Mouse (Mus musculus) olfactory bulb, adult 2 months (tissue): ENCODE results near the gene Ptgs1. TPM values are rescaled to one million over a fixed set of nuclear protein-coding genes. Genes with fewer than 3 reads are reported as not detected.

Source experiments
- H3K27ac ChIP-seq: fragments of 200-500 bp; 2 replicates; pipeline ENCODE4 v1.5.1; 2012; ENCODE audit warnings: low read depth, low read length; ENCODE audit not compliant: insufficient read depth
- H3K4me1 ChIP-seq: fragments of 200-500 bp; 2 replicates; pipeline ENCODE4 v1.6.1; 2012; ENCODE audit warnings: low read length; ENCODE audit not compliant: control insufficient read depth, insufficient read depth
- H3K4me3 ChIP-seq: fragments of 200-500 bp; 2 replicates; pipeline ENCODE4 v1.5.1; 2012; ENCODE audit warnings: mild to moderate bottlenecking, low read depth, low read length, moderate library complexity; ENCODE audit not compliant: insufficient read depth
- CTCF ChIP-seq: fragments of 200-500 bp; IDR thresholded peaks from 2 replicates; pipeline ENCODE4 v1.5.1; 2012; ENCODE audit warnings: low read depth, mild to moderate bottlenecking, low read length, moderate library complexity; ENCODE audit not compliant: insufficient read depth
- POLR2A ChIP-seq: fragments of 200-500 bp; IDR thresholded peaks from 2 replicates; pipeline ENCODE4 v1.6.1; 2012; ENCODE audit warnings: mild to moderate bottlenecking, low read depth, low read length, moderate library complexity; ENCODE audit not compliant: insufficient read depth
- WGBS: fragments of 180-500 bp; shearing (Covaris S2); methylation state at CpG from one replicate; pipeline ENCODE4 v1.1.7; 2018; 5-methylcytosine and 5-hydroxymethylcytosine counted together
- polyA plus RNA-seq: library from polyadenylated mRNA; stranded (reverse); fragments of >200 nt; gene quantifications from 2 replicates; pipeline ENCODE4 v1.2.4, GENCODE M21; 2012; ENCODE audit warnings: low replicate concordance; ENCODE audit not compliant: missing spikeins, insufficient read depth, insufficient read length

The Ptgs1 gene
- polyA plus RNA-seq, 1 experiment = not detected

DNA sequence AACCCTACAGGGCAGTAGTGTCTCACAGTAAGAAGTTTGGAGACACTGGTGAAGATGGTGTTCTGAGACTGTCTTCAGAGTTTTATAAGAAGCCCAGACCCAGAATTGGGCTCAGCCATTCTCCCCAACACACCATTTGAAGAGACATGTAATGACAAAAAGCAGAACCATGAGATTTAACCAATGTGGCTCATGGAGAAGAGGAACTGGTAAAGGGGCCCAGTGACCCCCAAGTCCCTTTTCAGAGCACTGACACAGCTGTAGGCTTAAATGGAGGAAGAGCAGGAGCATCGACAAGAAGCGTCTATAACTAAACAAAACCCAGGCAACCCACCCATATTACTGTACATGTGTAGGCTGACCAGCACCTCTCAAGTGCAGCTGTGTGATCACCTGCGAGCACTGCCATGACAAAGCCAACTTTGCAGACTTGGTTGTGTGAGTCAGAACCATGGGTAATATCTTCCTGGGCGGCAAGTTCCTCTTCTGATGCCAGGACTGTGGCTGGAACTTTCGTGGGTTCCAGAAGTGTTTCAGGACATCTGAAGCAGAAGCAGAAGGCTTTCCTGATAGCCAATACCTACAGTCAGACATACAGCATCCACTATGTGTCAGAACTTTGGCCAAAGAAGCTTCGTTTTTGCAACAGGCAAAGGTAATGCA is 42.2 kb downstream of the Ptgs1 start:
- TF ChIP-seq POLR2A = no peak
- TF ChIP-seq CTCF = no peak
- 86% methylated on average over 6 of the region's 6 CpGs for WGBS
- no peak overlapping the region for H3K4me3 ChIP-seq
- no peaks in the 10 kb centered on the region for H3K4me1 ChIP-seq
- no peak overlapping the region for H3K27ac ChIP-seq

- no peak for TF ChIP-seq POLR2A
- TF ChIP-seq CTCF = no peak
- H3K4me3 ChIP-seq = no peak overlapping the region
- 35% methylated on average over 4 of the region's 4 CpGs for WGBS
- no peaks in the 10 kb centered on the region for H3K4me1 ChIP-seq
- H3K27ac ChIP-seq = no peak overlapping the region
Observed at GRCm38 (mm10) chr2:36276454-36276853, 46.2 kb downstream of the Ptgs1 start.

DNA sequence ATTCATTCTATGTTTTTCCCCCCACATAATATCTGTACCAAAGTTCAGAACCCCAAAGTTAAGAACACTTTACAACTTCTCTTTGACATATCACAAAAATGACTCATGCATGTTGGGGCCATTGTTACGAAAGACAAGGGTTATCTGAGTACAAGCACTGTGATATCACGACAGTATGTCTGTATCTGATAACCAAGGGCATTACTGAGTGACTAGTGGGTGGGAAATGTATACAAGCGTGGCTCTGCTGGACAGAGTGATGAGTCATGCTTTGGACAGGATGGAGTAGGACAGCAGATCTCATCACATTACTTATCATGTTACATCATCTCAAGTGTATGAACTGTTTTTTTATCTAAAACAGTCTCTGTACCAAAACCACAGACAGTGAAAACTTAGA is 48.5 kb downstream of the Ptgs1 start:
- 66% methylated on average over 3 of the region's 3 CpGs for WGBS
- TF ChIP-seq POLR2A (no peak), CTCF (no peak)
- Histone ChIP-seq H3K27ac (no peak overlapping the region), H3K4me1 (no peaks in the 10 kb centered on the region), H3K4me3 (no peak overlapping the region)

DNA sequence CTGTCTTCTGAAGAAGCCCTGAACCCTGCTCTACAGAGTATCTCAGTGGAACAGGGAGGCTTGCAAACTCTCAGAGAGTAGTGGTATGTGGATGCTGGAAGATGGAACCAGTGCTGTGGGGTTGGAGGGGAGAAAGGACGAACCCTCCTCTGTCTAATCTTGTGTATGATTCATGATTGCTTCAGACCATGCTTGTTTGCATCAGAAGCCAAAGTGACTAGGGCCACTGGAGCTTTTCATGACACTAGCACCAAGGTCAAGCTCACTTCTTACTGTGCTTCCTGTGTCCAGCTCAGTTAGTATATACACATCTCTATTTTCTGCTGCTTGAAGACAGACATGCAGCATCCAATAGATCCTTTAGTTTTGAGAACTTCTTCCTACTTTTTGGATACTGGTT is 50.9 kb downstream of the Ptgs1 start:
- Histone ChIP-seq H3K27ac (no peak overlapping the region), H3K4me3 (no peak overlapping the region), H3K4me1 (no peaks in the 10 kb centered on the region)
- WGBS = 85% methylated on average over 1 of the region's 1 CpGs
- TF ChIP-seq CTCF (no peak), POLR2A (no peak)

DNA sequence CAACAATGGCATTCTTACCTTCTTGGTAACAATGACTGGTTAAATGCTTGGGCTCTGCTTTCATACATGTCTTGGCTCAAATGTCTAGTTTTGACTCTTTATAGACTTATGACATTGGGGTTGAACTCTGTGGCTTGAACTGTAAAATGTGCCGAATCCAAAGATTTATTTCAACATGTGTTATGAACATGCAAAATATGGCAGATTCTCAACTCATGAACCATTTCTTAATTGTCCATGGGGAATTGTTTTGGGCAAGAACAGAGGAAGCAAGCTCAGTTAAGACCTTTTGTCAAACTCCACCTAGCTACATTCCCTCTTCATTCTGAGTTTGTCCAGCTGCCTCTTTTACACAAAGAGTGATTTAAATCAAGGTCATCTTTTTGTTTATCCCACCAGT is 52.1 kb downstream of the Ptgs1 start:
- 95% methylated on average over 1 of the region's 1 CpGs for WGBS
- no peak overlapping the region for H3K4me3 ChIP-seq
- no peaks in the 10 kb centered on the region for H3K4me1 ChIP-seq
- no peak for TF ChIP-seq POLR2A
- no peak for TF ChIP-seq CTCF
- no peak overlapping the region for H3K27ac ChIP-seq

Other genes with a start within 250 kb of the Ptgs1 start
- not detected in 2 replicates for gene Ndufa8, start 181.0 kb upstream of the Ptgs1 start, polyA plus RNA-seq
- not detected in 2 replicates for gene Morn5, start 181.0 kb upstream of the Ptgs1 start, polyA plus RNA-seq
- gene Lhx6, start 125.0 kb upstream of the Ptgs1 start, polyA plus RNA-seq = not detected in 2 replicates
- gene Mrrf, start 94.0 kb upstream of the Ptgs1 start, polyA plus RNA-seq = not detected in 2 replicates
- gene Rbm18, start 93.7 kb upstream of the Ptgs1 start, polyA plus RNA-seq = not detected in 2 replicates
- not detected in 2 replicates for gene Olfr338, start 143.1 kb downstream of the Ptgs1 start, polyA plus RNA-seq
- not detected in 2 replicates for gene Olfr339, start 188.5 kb downstream of the Ptgs1 start, polyA plus RNA-seq
- not detected in 2 replicates for gene Olfr340, start 222.2 kb downstream of the Ptgs1 start, polyA plus RNA-seq